Mouse (Mus musculus) hindbrain, postnatal 0 days (tissue): ENCODE data around the gene Ang6. TPM values are rescaled to one million over a fixed set of nuclear protein-coding genes. Genes with fewer than 3 reads are reported as not detected.
"Not testable (repeated sequence)": the region's sequence is repeated elsewhere in the genome, so short reads cannot be mapped to it uniquely, and the experiment has no call there.

Experiments used
- ATAC-seq: fragments of 200-750 bp; cut with Nextera tagmentation; 2 replicates; pipeline ENCODE4 v1.8.0; 2017; ENCODE audit warnings: mild to moderate bottlenecking, moderate TSS enrichment, moderate library complexity
- DNase-seq: peaks from one replicate; pipeline ENCODE4 v3.0.0-alpha.2; 2015; ENCODE audit warnings: low spot score
- H3K27ac ChIP-seq: fragments of 300-500 bp; sonication (generic); 2 replicates; pipeline ENCODE4 v1.5.1; 2014; ENCODE audit warnings: mild to moderate bottlenecking
- H3K27me3 ChIP-seq: fragments of 300-500 bp; sonication (generic); 2 replicates; pipeline ENCODE4 v1.6.1; 2014; ENCODE audit warnings: low read length, mixed read lengths; ENCODE audit not compliant: insufficient read depth
- H3K36me3 ChIP-seq: fragments of 300-500 bp; sonication (generic); 2 replicates; pipeline ENCODE4 v1.6.1; 2014; ENCODE audit warnings: low read length, mixed read lengths; ENCODE audit not compliant: insufficient read depth
- H3K4me1 ChIP-seq: fragments of 300-500 bp; sonication (generic); 2 replicates; pipeline ENCODE4 v1.6.1; 2014; ENCODE audit warnings: antibody characterized with exemption, low read length, mixed read lengths; ENCODE audit not compliant: insufficient read depth
- H3K4me2 ChIP-seq: fragments of 300-500 bp; sonication (generic); 2 replicates; pipeline ENCODE4 v1.6.1; 2014; ENCODE audit warnings: low read depth, mild to moderate bottlenecking, low read length, moderate library complexity, mixed read lengths
- H3K4me3 ChIP-seq: fragments of 300-500 bp; sonication (generic); 2 replicates; pipeline ENCODE4 v1.5.1; 2014; ENCODE audit warnings: low read length
- H3K9ac ChIP-seq: fragments of 300-500 bp; sonication (generic); replicated peaks from 2 replicates; pipeline ENCODE4 v1.6.1; 2014; ENCODE audit warnings: mild to moderate bottlenecking, low read length, moderate library complexity, mixed read lengths
- H3K9me3 ChIP-seq: fragments of 300-500 bp; sonication (generic); 2 replicates; pipeline ENCODE4 v1.6.1; 2016; ENCODE audit warnings: low read length, mixed read lengths
- CTCF ChIP-seq: IDR thresholded peaks from 2 replicates; pipeline ENCODE4 v1.5.1; 2016; ENCODE audit warnings: antibody characterized with exemption, control low read depth, low read depth
- WGBS: fragments of 180-500 bp; shearing (Covaris S2); extraction: QIAGEN DNeasy Blood & Tissue Kit; methylation state at CpG from one replicate; pipeline ENCODE4 v1.1.7; 2014; 5-methylcytosine and 5-hydroxymethylcytosine counted together
- polyA plus RNA-seq: library from polyadenylated mRNA; unstranded; fragments of >200 nt; fragmentation: Nextera tagmentation; extraction: Ambion mirVana; gene quantifications from 2 replicates; pipeline ENCODE4 v1.2.1, GENCODE M21; 2015
- total RNA-seq: library from RNA; depleted of rRNA; stranded (reverse); fragments of >200 nt; gene quantifications from 2 replicates; pipeline ENCODE4 v1.2.3, GENCODE M21; 2014; rRNA removed

Gene Ang6
- total RNA-seq (not detected in 2 replicates), polyA plus RNA-seq (not detected in 2 replicates)

DNA sequence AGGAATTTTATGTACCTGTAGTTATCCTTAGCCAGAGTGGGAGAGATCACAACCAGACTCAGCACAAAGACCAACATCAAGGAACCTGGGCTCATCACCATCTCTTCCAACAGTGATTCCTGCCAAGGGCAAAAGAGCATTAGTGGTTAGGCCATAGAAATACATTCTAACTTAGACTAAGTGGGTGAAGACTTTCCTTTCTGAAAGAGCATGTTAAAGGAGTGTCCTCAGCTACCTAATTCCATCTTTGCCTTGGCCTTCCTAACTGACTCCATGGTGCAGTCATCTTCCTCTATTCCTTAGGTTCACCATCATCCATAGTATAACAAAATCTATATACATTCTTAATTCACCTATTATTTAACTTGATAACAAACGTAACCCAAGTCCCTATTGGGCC is at the start of gene Ang6:
Gene Ang6, minus strand, starts transcription at position 101 of the 400 bp plus-strand sequence.
- Histone ChIP-seq H3K27ac (no peak within 1 kb of the TSS), H3K9ac (no peak within 1 kb of the TSS), H3K4me1 (no peaks in the 10 kb centered on the region), H3K4me3 (no peak within 1 kb of the TSS), H3K27me3 (no peaks in the 10 kb centered on the region), H3K36me3 (no peaks in the 10 kb centered on the region), H3K9me3 (no peaks in the 10 kb centered on the region), H3K4me2 (no peak within 1 kb of the TSS)
- 79% methylated on average over 1 of the region's 1 CpGs for WGBS
- no peak for TF ChIP-seq CTCF
- ATAC-seq, result no peak
- no peak for DNase-seq

DNA sequence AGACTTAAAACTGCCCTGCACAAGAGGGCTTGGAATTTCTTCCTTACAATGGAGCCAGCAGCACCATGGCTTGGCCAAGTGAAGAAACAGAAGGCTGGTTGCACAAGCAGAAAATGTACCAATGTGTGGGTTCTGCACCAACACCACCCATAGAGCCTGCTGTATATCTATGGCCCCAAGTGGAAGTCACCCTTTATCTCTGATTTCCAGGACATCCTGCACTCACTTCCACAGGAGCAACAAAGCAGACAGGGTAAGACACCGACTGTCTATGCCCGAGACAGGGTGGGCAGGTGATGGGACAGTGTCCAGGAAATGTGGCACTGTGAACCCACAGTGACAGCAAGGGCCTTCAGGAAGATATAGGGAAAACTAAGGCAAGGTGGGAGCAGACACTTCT is 44.5 kb upstream of the Ang6 start:
- not testable (repeated sequence) for H3K27me3 ChIP-seq, H3K4me3 ChIP-seq, H3K4me2 ChIP-seq, H3K27ac ChIP-seq, H3K4me1 ChIP-seq, DNase-seq, H3K36me3 ChIP-seq, H3K9me3 ChIP-seq, ATAC-seq, H3K9ac ChIP-seq
- whole genome bisulfite sequencing, result 78% methylated on average over 2 of the region's 2 CpGs

DNA sequence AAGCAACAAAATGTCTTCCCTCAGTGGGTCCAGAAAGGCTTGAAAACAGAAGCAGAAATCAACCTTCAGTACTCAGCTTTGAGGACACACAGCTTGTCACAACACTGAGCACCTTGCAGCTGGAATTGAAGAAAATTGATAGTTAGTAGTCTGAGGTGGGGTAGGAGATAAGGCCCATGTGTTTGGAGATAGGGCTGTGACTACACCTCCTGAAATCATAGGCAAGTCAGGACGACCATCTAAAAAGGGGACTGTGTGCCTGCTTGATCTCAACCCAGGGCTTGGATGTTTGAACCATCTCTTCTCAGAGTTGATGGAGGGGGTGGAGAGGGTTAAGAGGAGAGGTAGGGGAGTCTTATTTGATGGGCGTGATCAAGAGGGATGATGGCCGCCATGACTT is 29.8 kb upstream of the Ang6 start:
- WGBS, result 86% methylated on average over 1 of the region's 3 CpGs
- ATAC-seq, H3K27me3 ChIP-seq, H3K9ac ChIP-seq, H3K4me2 ChIP-seq, H3K9me3 ChIP-seq, DNase-seq, H3K4me1 ChIP-seq, H3K27ac ChIP-seq, H3K36me3 ChIP-seq, H3K4me3 ChIP-seq: not testable (repeated sequence)

DNA sequence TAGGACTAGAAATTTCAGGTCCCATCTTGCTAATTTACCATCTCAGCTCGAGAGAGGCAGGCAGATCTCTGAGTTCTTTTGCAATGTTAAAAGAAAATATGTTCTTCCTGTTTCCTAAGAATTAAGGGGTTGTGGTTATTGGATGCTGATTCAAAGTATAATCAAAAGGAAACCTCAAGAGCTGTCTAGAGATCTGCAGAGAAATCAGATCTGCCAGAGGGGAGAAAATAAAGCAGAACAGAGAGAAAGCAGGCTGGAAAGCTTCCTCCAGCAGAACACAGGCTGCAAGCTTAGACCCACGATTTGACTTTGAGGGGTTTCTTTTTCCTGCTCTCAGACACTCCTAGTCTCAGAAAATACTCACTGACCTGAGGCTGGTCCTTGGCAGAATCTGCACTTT is 7.6 kb upstream of the Ang6 start:
- 45% methylated on average over 1 of the region's 2 CpGs for WGBS
- not testable (repeated sequence) for ATAC-seq, H3K27ac ChIP-seq, H3K4me1 ChIP-seq, H3K4me3 ChIP-seq, H3K4me2 ChIP-seq, H3K36me3 ChIP-seq, H3K9ac ChIP-seq, DNase-seq, H3K9me3 ChIP-seq, H3K27me3 ChIP-seq

DNA sequence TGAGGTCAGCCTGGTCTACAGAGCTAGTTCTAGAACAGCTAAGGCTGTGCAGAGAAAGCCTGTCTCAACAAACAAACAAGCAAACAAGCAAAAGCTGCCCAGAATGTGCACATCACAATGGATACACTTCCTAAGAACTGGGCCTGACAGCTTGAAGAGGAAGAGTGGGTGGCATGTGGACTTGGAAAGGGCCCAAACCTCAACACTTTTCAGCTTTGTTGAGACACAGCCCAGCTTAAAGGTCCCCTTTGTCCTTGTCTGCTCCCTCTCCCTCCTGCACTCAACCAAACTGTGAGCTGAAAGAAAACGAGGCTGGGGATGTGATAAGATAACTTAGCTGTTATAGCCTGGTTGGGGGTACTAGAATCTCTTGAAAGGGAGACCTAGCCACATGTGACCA is 6.0 kb upstream of the Ang6 start:
- H3K4me2 ChIP-seq, H3K9me3 ChIP-seq, H3K27me3 ChIP-seq, DNase-seq, H3K4me1 ChIP-seq, H3K27ac ChIP-seq, H3K4me3 ChIP-seq, H3K36me3 ChIP-seq, H3K9ac ChIP-seq, ATAC-seq: not testable (repeated sequence)
- WGBS, result no CpG with 5 or more reads among the region's 1 CpGs

DNA sequence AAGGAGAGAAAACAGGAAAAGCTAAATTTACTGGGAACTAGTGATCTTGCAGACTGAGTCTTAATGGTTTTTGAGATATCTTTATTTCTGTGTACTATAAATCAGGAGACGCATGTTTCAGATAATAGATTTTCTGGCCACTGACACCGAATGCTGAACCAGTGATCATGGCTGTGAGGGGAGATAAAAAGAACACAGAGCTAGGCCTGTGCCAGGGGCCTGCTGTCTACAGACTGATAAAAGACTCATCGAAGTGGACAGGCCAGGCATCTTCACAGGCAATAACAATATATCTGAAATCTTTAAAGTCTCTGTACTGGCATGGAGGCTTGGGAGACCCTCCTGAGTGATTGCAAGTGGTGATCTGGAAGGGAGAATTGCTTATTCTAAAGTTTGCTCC is 469 bp downstream of the Ang6 start:
- WGBS, result 95% methylated on average over 3 of the region's 3 CpGs
- ATAC-seq, result no peak

DNA sequence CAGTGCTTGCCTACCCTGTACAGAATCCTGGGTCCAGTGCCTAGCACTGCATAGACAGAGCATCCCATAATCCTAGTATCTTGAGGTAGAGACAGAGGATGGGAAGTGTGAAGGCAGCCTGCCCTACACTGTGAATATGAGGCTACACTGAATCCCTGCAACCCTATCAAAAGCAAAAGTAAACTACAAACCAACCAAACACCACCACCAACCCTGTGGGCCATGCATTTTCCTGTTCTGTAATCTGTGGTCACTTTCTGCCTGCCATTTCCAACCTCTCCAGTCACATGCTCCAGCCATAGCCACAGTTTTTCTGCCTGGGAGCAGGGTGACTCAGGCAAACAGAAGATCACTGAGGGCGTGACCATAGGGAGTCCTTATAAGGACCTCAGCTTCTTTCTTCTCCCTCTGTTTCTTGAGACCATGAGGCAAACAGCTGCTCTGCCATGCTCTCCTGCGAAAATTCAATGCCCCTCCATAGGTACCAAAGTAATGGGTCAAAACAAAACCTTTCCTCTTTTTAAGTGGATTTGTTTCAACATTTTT is 3.5 kb downstream of the Ang6 start:
- H3K27me3 ChIP-seq, H3K4me1 ChIP-seq, DNase-seq, H3K27ac ChIP-seq, H3K9me3 ChIP-seq, ATAC-seq, H3K4me3 ChIP-seq, H3K9ac ChIP-seq, H3K4me2 ChIP-seq, H3K36me3 ChIP-seq: not testable (repeated sequence)
- 79% methylated on average over 2 of the region's 2 CpGs for WGBS

More for the DNA sequence above, 469 bp downstream of the Ang6 start:
- H3K4me2 ChIP-seq, result no peak overlapping the region
- H3K9ac ChIP-seq, result no peak overlapping the region
- H3K4me1 ChIP-seq, result no peaks in the 10 kb centered on the region
- no peaks in the 10 kb centered on the region for H3K9me3 ChIP-seq
- H3K36me3 ChIP-seq, result no peaks in the 10 kb centered on the region
- no peak for TF ChIP-seq CTCF
- H3K4me3 ChIP-seq, result no peak overlapping the region
- DNase-seq, result no peak
- no peaks in the 10 kb centered on the region for H3K27me3 ChIP-seq
- no peak overlapping the region for H3K27ac ChIP-seq
